Comparison of ENCODE assay signal across 9 mouse cellular contexts in the genomic region with DNA sequence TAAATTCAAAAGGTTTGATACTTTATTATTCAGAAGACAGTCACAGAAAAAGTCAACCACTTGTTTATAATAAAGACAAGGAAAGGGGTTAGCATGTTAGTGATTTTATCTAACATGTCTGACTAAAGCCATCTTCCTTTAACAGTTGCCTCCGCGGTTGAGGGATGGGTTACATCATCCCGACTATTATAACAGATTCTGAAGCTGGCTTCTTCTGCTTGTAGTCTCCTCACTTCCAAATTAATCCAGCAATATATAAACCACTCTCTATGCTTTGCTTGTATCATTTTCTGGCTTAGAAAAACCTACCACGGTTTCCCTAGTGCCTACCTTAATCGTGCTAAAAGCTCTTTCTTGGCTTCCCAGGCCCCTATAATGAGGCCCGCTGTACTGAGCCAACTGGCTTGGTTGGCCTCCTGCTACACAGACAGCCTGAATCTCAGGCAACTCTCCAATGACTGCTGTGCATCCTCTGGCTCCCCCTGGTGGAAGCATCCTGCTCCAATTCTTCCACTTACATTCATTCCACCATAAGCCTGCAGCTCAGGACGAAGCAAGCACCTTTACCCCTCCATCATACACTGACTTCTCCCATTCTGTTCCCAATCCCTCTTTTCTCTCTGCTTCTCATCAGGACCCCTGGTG. TPM values are rescaled to one million over a fixed set of nuclear protein-coding genes. Genes with fewer than 3 reads are reported as not detected.
DNase-seq lines count a peak whose midpoint lies in the region; ATAC-seq and TF ChIP-seq lines count a peak whose summit lies in the region.
"Had no signal": no experiment of that assay in that cellular context is flagged by ENCODE, and none has a peak within 500 bp of the region (broad histone marks: within the 10 kb centered on the region; RNA-seq: fewer than 3 reads in every experiment).

No protein-coding gene starts in this region.

- DNase-seq in 3T3-L1 (ENCODE audit: low read depth, low spot score) = peak; percentile 87
- peak; percentile 36 to 80 for DNase-seq in cerebellum, postnatal 4 days (ENCODE audit: low spot score in 2 of 2)
- DNase-seq in gastrocnemius, adult 8-10 months (ENCODE audit: low spot score in 2 of 2) = peak; percentile 45 to 65
- DNase-seq in kidney, postnatal 0 days (ENCODE audit: low spot score) = peak; percentile 70
- peak; percentile 64 for DNase-seq in neural tube, embryonic 11.5 days (ENCODE audit: low spot score)

- TF ChIP-seq CTCF in kidney, postnatal 0 days (IDR thresholded peaks at IDR 0.05; ENCODE audit: low read depth) = peak; percentile 77

- WGBS in kidney, postnatal 0 days = 56% methylated on average over 7 of the region's 7 CpGs
- 48% methylated on average over 7 of the region's 7 CpGs for WGBS in liver, embryonic 12.5 days (ENCODE audit: insufficient replicate concordance)
- 55% methylated on average over 7 of the region's 7 CpGs for WGBS in neural tube, embryonic 11.5 days
- 53% methylated on average over 7 of the region's 7 CpGs for WGBS in stomach, embryonic 14.5 days

- no peaks in the 10 kb centered on the region for H3K4me1 ChIP-seq in kidney, postnatal 0 days (replicated peaks; ENCODE audit: insufficient read depth, low read length)
- no peaks in the 10 kb centered on the region for H3K4me1 ChIP-seq in liver, embryonic 12.5 days
- H3K4me1 ChIP-seq in neural tube, embryonic 11.5 days (ENCODE audit: control insufficient read depth, insufficient read depth, low read length) = no peaks in the 10 kb centered on the region
- H3K4me1 ChIP-seq in stomach, embryonic 14.5 days (ENCODE audit: control insufficient read depth, insufficient read depth, low read length) = no peaks in the 10 kb centered on the region
- H3K4me1 ChIP-seq: embryonic facial prominence, embryonic 15.5 days had no signal

- H3K4me3 ChIP-seq in kidney, postnatal 0 days (replicated peaks; ENCODE audit: low read depth, low read length) = no peak overlapping the region
- no peak overlapping the region for H3K4me3 ChIP-seq in liver, embryonic 12.5 days
- no peak overlapping the region for H3K4me3 ChIP-seq in neural tube, embryonic 11.5 days (ENCODE audit: low read depth, low read length)
- no peak overlapping the region for H3K4me3 ChIP-seq in stomach, embryonic 14.5 days (ENCODE audit: low read depth, low read length)
- H3K4me3 ChIP-seq: embryonic facial prominence, embryonic 15.5 days had no signal

- H3K9me3 ChIP-seq in kidney, postnatal 0 days (replicated peaks; ENCODE audit: low read length) = no peaks in the 10 kb centered on the region
- no peaks in the 10 kb centered on the region for H3K9me3 ChIP-seq in liver, embryonic 12.5 days (replicated peaks)
- H3K9me3 ChIP-seq in neural tube, embryonic 11.5 days (ENCODE audit: control insufficient read depth, low read length) = no peaks in the 10 kb centered on the region
- H3K9me3 ChIP-seq in stomach, embryonic 14.5 days (ENCODE audit: control insufficient read depth, low read depth, low read length) = no peaks in the 10 kb centered on the region
- H3K9me3 ChIP-seq: embryonic facial prominence, embryonic 15.5 days had no signal

- no peak overlapping the region for H3K9ac ChIP-seq in kidney, postnatal 0 days (ENCODE audit: low read depth, low read length)
- no peak overlapping the region for H3K9ac ChIP-seq in liver, embryonic 12.5 days
- H3K9ac ChIP-seq in neural tube, embryonic 11.5 days (ENCODE audit: low read length) = no peak overlapping the region
- no peak overlapping the region for H3K9ac ChIP-seq in stomach, embryonic 14.5 days (replicated peaks; ENCODE audit: low read depth, low read length)
- H3K9ac ChIP-seq: embryonic facial prominence, embryonic 15.5 days had no signal

- no peaks in the 10 kb centered on the region for H3K27me3 ChIP-seq in kidney, postnatal 0 days (ENCODE audit: insufficient read depth, low read length)
- no peaks in the 10 kb centered on the region for H3K27me3 ChIP-seq in liver, embryonic 12.5 days (replicated peaks)
- H3K27me3 ChIP-seq in neural tube, embryonic 11.5 days (ENCODE audit: control insufficient read depth, insufficient read depth, low read length) = no peaks in the 10 kb centered on the region
- no peaks in the 10 kb centered on the region for H3K27me3 ChIP-seq in stomach, embryonic 14.5 days (ENCODE audit: control insufficient read depth, insufficient read depth, low read length)
- H3K27me3 ChIP-seq: embryonic facial prominence, embryonic 15.5 days had no signal

- peak; percentile 66 for ATAC-seq in activated CD4-positive, CD25-positive, alpha-beta regulatory T cell, adult 4 months
- no peak for ATAC-seq in kidney, postnatal 0 days (replicated peaks; ENCODE audit: low FRiP score, low read depth)
- peak; percentile 46; the same call in 1 of the 2 replicates for ATAC-seq in liver, embryonic 12.5 days
- ATAC-seq in neural tube, embryonic 11.5 days (ENCODE audit: insufficient read depth, low FRiP score, low TSS enrichment) = no peak
- peak; percentile 42; the same call in 1 of the 2 replicates for ATAC-seq in stomach, embryonic 14.5 days (ENCODE audit: insufficient number of reproducible peaks, insufficient read depth, low FRiP score, low read depth)

- no peak overlapping the region for H3K4me2 ChIP-seq in kidney, postnatal 0 days (ENCODE audit: low read length)
- H3K4me2 ChIP-seq in liver, embryonic 12.5 days = no peak overlapping the region
- no peak overlapping the region for H3K4me2 ChIP-seq in neural tube, embryonic 11.5 days (ENCODE audit: low read depth)
- no peak overlapping the region for H3K4me2 ChIP-seq in stomach, embryonic 14.5 days (replicated peaks; ENCODE audit: low read depth, low read length)
- H3K4me2 ChIP-seq: embryonic facial prominence, embryonic 15.5 days had no signal

- H3K27ac ChIP-seq in kidney, postnatal 0 days = no peak overlapping the region
- no peak overlapping the region for H3K27ac ChIP-seq in liver, embryonic 12.5 days
- no peak overlapping the region for H3K27ac ChIP-seq in neural tube, embryonic 11.5 days (ENCODE audit: low read depth, low read length)
- no peak overlapping the region for H3K27ac ChIP-seq in stomach, embryonic 14.5 days (ENCODE audit: low read length)
- H3K27ac ChIP-seq: embryonic facial prominence, embryonic 15.5 days had no signal

- H3K36me3 ChIP-seq in kidney, postnatal 0 days (ENCODE audit: insufficient read depth, low read length) = no peaks in the 10 kb centered on the region
- peaks cover 9% of the 10 kb centered on the region for H3K36me3 ChIP-seq in liver, embryonic 12.5 days
- no peaks in the 10 kb centered on the region for H3K36me3 ChIP-seq in neural tube, embryonic 11.5 days (ENCODE audit: control insufficient read depth, insufficient read depth, low read length)
- no peaks in the 10 kb centered on the region for H3K36me3 ChIP-seq in stomach, embryonic 14.5 days (ENCODE audit: control insufficient read depth, insufficient read depth, low read length)

RNA-seq across cellular contexts. Expression of gene Lamp2, which starts 18.0 kb away (rescaled TPM):
- 10 to 100 TPM; 74.5 to 77.5 TPM for polyA plus RNA-seq in activated CD4-positive, CD25-positive, alpha-beta regulatory T cell, adult 4 months (2017; shearing (Covaris generic))
- 10 to 100 TPM; 51.2 to 62.6 (median 56.5) TPM for total RNA-seq in gastrocnemius, adult 8-10 months (2022)
- 308 and 316 TPM in 2 replicates for polyA plus RNA-seq in kidney, postnatal 0 days (2015; fragmentation: Nextera tagmentation; extraction: Ambion mirVana)
- 46.5 and 48.6 TPM in 2 replicates for polyA plus RNA-seq in liver, embryonic 12.5 days (2016; fragmentation: Nextera tagmentation; extraction: Ambion mirVana)
- 90.3 and 91.5 TPM in 2 replicates for polyA plus RNA-seq in neural tube, embryonic 11.5 days (2014; fragmentation: Nextera tagmentation; extraction: Ambion mirVana)
- polyA plus RNA-seq in stomach, embryonic 14.5 days (2014; fragmentation: Nextera tagmentation; extraction: Ambion mirVana) = 173 and 184 TPM in 2 replicates

Comparison
In these comparisons a context has a peak if more than half of its experiments do, and no peak if none do; other contexts are left out.
1. ATAC-seq: peak in activated CD4-positive, CD25-positive, alpha-beta regulatory T cell, adult 4 months (single experiment), liver, embryonic 12.5 days (single experiment) and stomach, embryonic 14.5 days (single experiment); none in kidney, postnatal 0 days (single experiment) and neural tube, embryonic 11.5 days (single experiment).
2. Peak in every context shown above with its lines, with median percentiles within 50 percentile points of each other: DNase-seq.